Mouse (Mus musculus): ENCODE measurements at regions not wholly inside any gene's neighbourhood (a gene's known extent, or its start where the extent isn't known, plus 50 kb on each side); places are given as distances from the start of the nearest gene placed in this dataset.
A peak's percentile ranks its signal among the peaks of the same experiment; 100 is the strongest.

DNA sequence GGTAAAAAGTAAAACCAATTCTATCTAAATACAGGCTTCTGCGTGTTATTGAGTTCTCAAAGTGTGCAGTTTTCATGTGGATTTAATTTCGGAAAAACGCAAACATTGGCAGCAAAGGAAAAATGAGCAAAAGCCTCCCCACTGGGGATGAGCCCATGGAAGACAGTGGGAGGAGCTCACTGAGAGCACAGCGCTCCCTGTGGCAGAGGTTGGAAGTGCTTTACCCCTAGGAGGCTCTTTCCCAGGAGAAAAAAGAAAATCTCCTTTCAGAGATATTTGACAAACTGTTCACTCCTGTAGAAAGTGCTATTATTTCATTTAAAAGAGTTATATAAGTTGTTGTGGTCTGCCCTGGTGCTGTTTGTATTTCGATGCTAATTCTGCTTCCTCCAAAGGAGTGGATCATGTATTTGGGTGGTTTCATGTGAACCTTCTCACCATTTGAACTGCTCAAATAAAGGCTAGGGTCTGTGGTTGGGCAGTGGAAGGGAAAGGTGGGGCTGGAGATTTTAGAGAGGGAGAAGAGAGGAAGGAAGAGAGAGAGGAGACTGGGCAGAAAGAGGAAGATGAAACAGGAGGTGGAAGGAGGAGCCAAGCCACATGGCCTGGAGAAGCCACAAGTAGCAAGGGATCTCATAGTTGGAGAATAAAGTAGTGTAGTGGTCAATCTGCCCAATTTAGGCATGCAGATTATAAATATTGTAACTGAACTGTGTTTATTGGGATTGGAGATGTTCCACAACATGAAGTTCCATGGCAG, 76.3 kb upstream of the Plppr5 start:
- TF ChIP-seq MXI1 (IDR thresholded peaks at IDR 0.05; ENCODE audit: low read depth, low read length): no peak
- TF ChIP-seq JUND (conservative IDR thresholded peaks at IDR 0.05; ENCODE audit: low read depth, low read length): no peak
- TF ChIP-seq HCFC1 (IDR thresholded peaks at IDR 0.05; ENCODE audit: low read depth, low read length): no peak
- TF ChIP-seq ELF1 (IDR thresholded peaks at IDR 0.05; ENCODE audit: low read depth, low read length): no peak
- TF ChIP-seq CTCF (conservative IDR thresholded peaks at IDR 0.05 in 1 of 2, IDR thresholded peaks at IDR 0.05 in 1 of 2; ENCODE audit: low read depth in 2 of 2, low read length in 2 of 2): peak in 1 of 2 experiments; percentile 44; a peak in 2 of 4 replicates
- no peak for TF ChIP-seq PAX5 (IDR thresholded peaks at IDR 0.05; ENCODE audit: low read length)
- no peak for TF ChIP-seq TCF12 (IDR thresholded peaks at IDR 0.05; ENCODE audit: low read depth, low read length)
- TF ChIP-seq MEF2A (IDR thresholded peaks at IDR 0.05; ENCODE audit: borderline replicate concordance, low read depth, low read length): no peak
- TF ChIP-seq RAD21 (IDR thresholded peaks at IDR 0.05; ENCODE audit: low read depth, low read length): peak; percentile 0
- TF ChIP-seq MAX (IDR thresholded peaks at IDR 0.05; ENCODE audit: low read length): no peak
- TF ChIP-seq SMC3 (IDR thresholded peaks at IDR 0.05; ENCODE audit: low read depth, low read length): no peak
- Histone ChIP-seq H3K4me3 (replicated peaks in 1 of 3; ENCODE audit: low read depth in 2 of 3, low read length in 2 of 3, poor library complexity in 1 of 3) (no peak overlapping the region), H3K36me3 (replicated peaks in 1 of 2; ENCODE audit: control insufficient read depth in 1 of 2, insufficient read depth in 1 of 2, low read length in 1 of 2) (no peaks in the 10 kb centered on the region), H3K9ac (ENCODE audit: insufficient read depth, low read depth) (no peak overlapping the region), H3K27me3 (replicated peaks) (no peaks in the 10 kb centered on the region), H3K4me1 (ENCODE audit: control insufficient read depth in 1 of 2, insufficient read depth in 2 of 2) (no peaks in the 10 kb centered on the region; a peak in 1 of 4 replicates), H3K27ac (ENCODE audit: insufficient read depth, low read depth) (no peak overlapping the region), H3K9me3 (replicated peaks; ENCODE audit: low read length) (no peaks in the 10 kb centered on the region), H3K79me2 (replicated peaks; ENCODE audit: control insufficient read depth, extremely low read depth, insufficient read depth, poor library complexity, severe bottlenecking) (no peaks in the 10 kb centered on the region), H3K4me2 (ENCODE audit: insufficient read depth, low read depth, poor library complexity, severe bottlenecking) (no peak overlapping the region)
- in situ Hi-C loops (cut with MboI; ENCODE audit: low pct_ligation_motif_present, low pct_unique_long_range_greater_than_20kb, low sequenced_read_pairs): loop anchor here (10.0 kb wide), 1 partner anchor 384 kb away; no protein-coding TSS in a partner anchor
- dilution Hi-C loops (cut with MboI; ENCODE audit: extremely low pct_ligation_motif_present, extremely low pct_unique_long_range_greater_than_20kb, low sequenced_read_pairs): no loop called here
- DNase-seq (ENCODE audit: extremely low read depth): no peak

DNA sequence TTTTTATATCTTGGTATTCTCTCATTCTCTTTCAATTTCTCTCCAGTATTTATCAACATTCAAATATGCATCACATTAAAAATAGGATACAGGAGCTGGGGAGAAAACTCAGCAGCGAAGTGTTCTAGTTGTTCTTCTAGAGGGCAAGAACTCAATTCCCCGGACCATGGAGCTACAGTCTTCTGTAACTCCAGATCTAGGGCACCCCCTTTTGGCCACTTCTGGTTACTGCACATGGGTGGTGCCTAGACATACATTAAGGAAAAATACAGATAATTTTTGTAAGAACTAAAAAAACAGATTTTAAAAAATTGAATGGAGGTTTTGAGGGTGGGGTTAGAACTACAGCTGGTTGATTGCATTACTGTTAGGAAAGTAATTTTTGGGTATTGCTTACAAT, 80.5 kb upstream of the Plppr5 start:
- TF ChIP-seq PAX5 (IDR thresholded peaks at IDR 0.05; ENCODE audit: low read length) (no peak), ELF1 (IDR thresholded peaks at IDR 0.05; ENCODE audit: low read depth, low read length) (no peak), MEF2A (IDR thresholded peaks at IDR 0.05; ENCODE audit: borderline replicate concordance, low read depth, low read length) (no peak), NELFE (IDR thresholded peaks at IDR 0.05; ENCODE audit: low read depth, low read length) (no peak), MYC (IDR thresholded peaks at IDR 0.05; ENCODE audit: low read depth, low read length) (no peak), CTCF (conservative IDR thresholded peaks at IDR 0.05 in 1 of 2, IDR thresholded peaks at IDR 0.05 in 1 of 2; ENCODE audit: low read depth in 2 of 2, low read length in 2 of 2) (peak; percentile 73 to 85), SMC3 (IDR thresholded peaks at IDR 0.05; ENCODE audit: low read depth, low read length) (peak; percentile 77), RAD21 (IDR thresholded peaks at IDR 0.05; ENCODE audit: low read depth, low read length) (peak; percentile 81), KAT2A (IDR thresholded peaks at IDR 0.05; ENCODE audit: insufficient replicate concordance, low read length) (no peak), ZC3H11A (IDR thresholded peaks at IDR 0.05; ENCODE audit: low read depth, low read length) (peak; percentile 8; the same call in 1 of the 2 replicates), SIN3A (IDR thresholded peaks at IDR 0.05; ENCODE audit: low read length) (no peak), ZKSCAN1 (IDR thresholded peaks at IDR 0.05; ENCODE audit: borderline replicate concordance, low read depth, low read length) (no peak), TBP (conservative IDR thresholded peaks at IDR 0.05; ENCODE audit: low read depth, low read length) (no peak), JUND (conservative IDR thresholded peaks at IDR 0.05; ENCODE audit: low read depth, low read length) (no peak)
- Histone ChIP-seq H3K27me3 (replicated peaks) (no peaks in the 10 kb centered on the region), H3K9me3 (replicated peaks; ENCODE audit: low read length) (no peaks in the 10 kb centered on the region), H3K27ac (ENCODE audit: insufficient read depth, low read depth) (no peak overlapping the region), H3K4me2 (ENCODE audit: insufficient read depth, low read depth, poor library complexity, severe bottlenecking) (no peak overlapping the region), H3K36me3 (replicated peaks in 1 of 2; ENCODE audit: control insufficient read depth in 1 of 2, insufficient read depth in 1 of 2, low read length in 1 of 2) (no peaks in the 10 kb centered on the region), H3K4me3 (replicated peaks in 1 of 3; ENCODE audit: low read depth in 2 of 3, low read length in 2 of 3, poor library complexity in 1 of 3) (no peak overlapping the region), H3K9ac (ENCODE audit: insufficient read depth, low read depth) (no peak overlapping the region), H3K4me1 (ENCODE audit: control insufficient read depth in 1 of 2, insufficient read depth in 2 of 2) (no peaks in the 10 kb centered on the region; a peak in 1 of 4 replicates), H3K79me2 (replicated peaks; ENCODE audit: control insufficient read depth, extremely low read depth, insufficient read depth, poor library complexity, severe bottlenecking) (no peaks in the 10 kb centered on the region)
- dilution Hi-C loops (cut with MboI; ENCODE audit: extremely low pct_ligation_motif_present, extremely low pct_unique_long_range_greater_than_20kb, low sequenced_read_pairs) (no loop called here), in situ Hi-C loops (cut with MboI; ENCODE audit: low pct_ligation_motif_present, low pct_unique_long_range_greater_than_20kb, low sequenced_read_pairs) (loop anchor here (10.0 kb wide), 1 partner anchor 379 kb away; no protein-coding TSS in a partner anchor)
- DNase-seq (ENCODE audit: extremely low read depth): peak; percentile 71

All from CH12.LX (cell line).